Mouse (Mus musculus) cerebellum, adult 2 months (tissue): ENCODE measurements around the gene Gm20517.

ENCODE experiments used
- CTCF ChIP-seq: fragments of 200-500 bp; IDR thresholded peaks from 2 replicates; pipeline ENCODE4 v1.5.1; 2011; ENCODE audit warnings: low read depth, mild to moderate bottlenecking, control low read depth, low read length, moderate library complexity, borderline replicate concordance; ENCODE audit not compliant: insufficient read depth
- POLR2A ChIP-seq: fragments of 200-500 bp; IDR thresholded peaks from 2 replicates; pipeline ENCODE4 v1.6.1; 2011; ENCODE audit warnings: low read length, control low read depth, borderline replicate concordance; ENCODE audit not compliant: insufficient read depth

DNA sequence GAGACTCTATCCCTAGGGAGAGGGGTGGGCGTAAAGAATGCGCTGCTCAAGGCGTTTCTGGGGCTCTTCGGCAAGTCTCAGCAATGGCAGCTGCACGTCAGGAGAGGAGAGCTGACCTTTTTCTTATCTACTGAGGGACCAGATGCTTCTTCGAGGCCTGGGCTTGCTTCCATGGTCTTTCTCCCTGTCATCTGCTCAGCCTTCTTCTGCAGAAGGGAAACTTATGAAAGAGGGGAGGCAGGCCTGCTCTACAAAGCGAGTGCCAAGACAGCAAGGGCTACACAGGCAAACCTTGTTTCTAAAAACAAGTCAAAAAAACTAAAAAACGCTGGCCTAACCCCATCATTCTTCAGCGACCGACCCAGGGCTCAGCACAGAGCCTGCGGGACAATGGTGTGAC is 36.6 kb upstream of the Gm20517 start:
- TF ChIP-seq CTCF (no peak), POLR2A (no peak)
